Mouse (Mus musculus) thymus, postnatal 36 days (tissue): Measurements from ENCODE around the gene Gcnt7.

Experiments used
- DNase-seq, 2 experiments: peaks; one replicate each; pipeline ENCODE4 v3.0.0; 2022; ENCODE audit warnings: mixed read lengths in 2 of 2

Gcnt7 gene

DNA sequence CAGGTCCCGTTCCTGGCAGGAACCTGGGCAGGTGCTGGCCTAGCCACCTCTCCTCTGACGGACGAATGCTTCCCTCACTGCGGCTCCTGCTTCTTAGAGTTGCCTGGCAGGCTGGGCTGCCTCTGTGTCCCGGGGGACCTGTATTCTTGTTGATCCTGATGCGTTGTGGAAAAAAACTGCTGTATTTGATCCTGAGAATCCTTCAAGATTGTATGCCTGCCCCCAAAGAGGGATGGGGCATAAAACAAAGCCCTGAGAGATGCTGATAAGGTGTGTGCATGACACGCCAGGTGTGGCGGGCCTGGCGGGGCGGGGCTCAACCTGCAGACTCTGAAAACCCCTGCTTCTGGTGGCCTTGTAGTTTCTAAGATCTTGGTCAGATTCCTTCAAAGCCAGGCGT lies at the start of gene Gcnt7:
Gcnt7 (minus strand) TSS at position 101 of the 400 bp plus-strand sequence.
- DNase-seq = no peak

DNA sequence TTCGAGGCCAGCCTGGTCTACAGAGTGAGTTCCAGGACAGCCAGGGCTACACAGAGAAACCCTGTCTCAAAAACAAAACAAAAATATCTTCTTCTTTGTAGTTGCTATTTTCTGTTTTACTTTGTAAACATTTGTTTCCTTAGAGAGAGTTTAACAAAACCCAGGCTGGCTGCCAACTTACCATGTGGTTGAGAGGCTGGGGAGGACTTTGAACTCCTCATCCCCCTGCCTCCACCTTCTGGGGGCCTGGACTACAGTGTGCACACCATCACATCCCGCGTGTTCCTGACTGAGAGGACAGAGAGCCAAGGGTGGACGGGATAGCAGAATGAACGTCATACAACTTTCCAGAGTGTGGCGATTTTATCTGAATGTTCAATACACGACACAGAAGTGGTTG lies 47.7 kb upstream of the Gcnt7 start:
- DNase-seq = no peak

GRCm38 (mm10) chr2:172502168-172502567 lies 43.8 kb upstream of the Gcnt7 start:
- DNase-seq = no peak

DNA sequence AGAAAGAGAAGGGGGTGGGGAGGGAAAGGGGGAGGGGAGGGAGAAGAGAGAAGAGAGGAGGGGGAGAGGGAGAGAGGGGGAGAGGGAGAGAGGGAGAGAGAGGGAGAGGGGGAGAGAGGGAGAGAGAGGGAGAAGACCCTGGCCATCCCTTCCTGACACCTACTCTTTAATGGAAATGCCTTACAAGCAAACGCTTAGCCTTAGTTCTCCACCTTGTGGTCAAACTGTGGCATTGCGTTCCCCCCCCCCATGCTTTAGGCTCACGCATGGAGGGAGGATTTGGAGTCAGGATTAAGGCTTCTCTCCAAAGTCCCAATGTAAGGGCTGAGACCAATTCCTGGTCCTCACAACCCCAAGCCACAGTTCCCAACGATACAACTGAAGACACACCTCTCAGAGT lies 42.9 kb upstream of the Gcnt7 start:
- no peak for DNase-seq

- no peak for DNase-seq
Measured at GRCm38 (mm10) chr2:172500752-172501316, 42.4 kb upstream of the Gcnt7 start.

- no peak for DNase-seq
Measured at GRCm38 (mm10) chr2:172498823-172499222, 40.4 kb upstream of the Gcnt7 start.

- DNase-seq = no peak
Measured at GRCm38 (mm10) chr2:172496736-172497345, 38.4 kb upstream of the Gcnt7 start.

DNA sequence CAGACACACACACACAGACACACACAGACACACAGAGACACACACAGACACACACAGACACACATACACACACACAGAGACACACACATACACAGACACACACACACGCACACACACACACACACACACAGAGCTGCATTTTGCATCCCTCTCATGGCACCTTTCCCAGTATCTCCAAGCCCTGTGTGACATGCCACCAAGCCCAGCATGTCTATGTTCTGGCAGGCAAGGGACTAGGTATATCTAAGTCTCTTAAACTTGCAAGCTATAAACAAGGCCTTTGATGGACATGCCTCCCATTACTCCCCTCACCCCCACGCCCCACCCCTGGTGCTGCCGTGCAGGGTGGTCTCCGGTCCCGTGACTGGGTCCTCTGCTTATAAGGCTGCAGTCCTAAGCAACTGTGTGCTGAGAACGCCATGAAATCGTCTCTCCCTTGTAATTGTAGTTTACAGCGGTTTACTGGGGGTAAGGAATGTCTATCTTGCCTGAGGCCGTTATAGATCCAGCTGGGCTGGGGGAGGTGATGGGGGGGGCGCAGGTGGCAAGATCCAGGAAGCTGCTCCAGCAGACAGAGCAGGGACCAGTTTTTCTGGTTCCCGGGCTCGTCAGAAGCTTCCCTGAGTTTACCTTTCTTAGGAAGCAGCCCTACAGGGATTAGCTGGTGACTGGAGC lies 26.4 kb upstream of the Gcnt7 start:
- no peak for DNase-seq

DNA sequence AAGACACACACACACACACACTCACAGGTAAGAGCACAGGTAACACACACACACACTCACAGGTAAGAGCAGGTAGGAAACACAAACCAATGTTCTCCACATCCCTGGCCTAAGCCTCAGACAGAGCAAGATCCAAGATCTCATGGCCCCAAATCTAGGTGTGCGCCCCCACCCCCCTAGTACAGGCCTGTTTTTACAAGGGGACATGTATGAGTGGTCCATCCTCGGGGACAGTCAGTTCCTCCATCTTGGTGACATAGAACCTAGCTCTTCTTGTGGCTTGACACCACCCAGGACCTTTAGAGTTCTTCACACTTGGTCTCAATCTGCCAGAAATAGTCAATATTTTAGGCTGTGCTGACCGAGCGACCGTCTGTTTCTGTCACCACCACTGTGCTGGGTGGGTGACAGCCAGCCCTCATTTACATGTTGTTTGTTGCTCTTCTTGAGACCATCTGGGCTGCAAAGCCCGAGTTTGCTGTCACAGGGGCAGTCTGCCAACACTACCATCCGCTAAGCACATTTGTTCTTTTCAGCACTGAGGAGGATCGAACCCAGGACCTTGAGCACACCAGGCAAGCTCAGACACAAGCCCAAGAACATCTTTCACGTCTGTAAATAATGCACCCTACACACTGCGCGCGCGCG lies 25.5 kb upstream of the Gcnt7 start:
- no peak for DNase-seq

GRCm38 (mm10) chr2:172481654-172482385 lies 23.4 kb upstream of the Gcnt7 start:
- peak; percentile 45 to 61 for DNase-seq

DNA sequence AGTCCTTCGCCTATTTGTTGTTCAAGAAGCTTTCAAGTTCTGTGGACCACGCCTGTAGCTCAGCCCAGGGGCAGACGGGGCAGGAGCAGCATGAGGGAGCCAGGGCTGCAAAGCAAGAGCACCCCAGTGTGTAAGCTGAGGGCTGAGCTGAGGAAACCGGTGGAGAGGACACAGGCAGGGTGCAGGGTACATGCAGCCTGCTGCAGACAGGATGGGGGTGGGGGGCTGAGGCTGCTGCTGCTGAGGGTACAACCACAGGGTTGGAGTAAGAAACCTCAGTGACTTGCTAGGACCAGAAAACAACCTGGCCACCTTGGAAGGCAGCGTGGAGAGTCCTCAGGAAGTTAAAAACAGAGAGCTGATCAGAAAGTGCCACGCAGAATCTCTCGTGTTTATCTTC lies 21.9 kb upstream of the Gcnt7 start:
- DNase-seq = peak; percentile 38 to 58

- no peak for DNase-seq
Measured at GRCm38 (mm10) chr2:172477860-172478259, 19.5 kb upstream of the Gcnt7 start.

GRCm38 (mm10) chr2:172477350-172477749 lies 19.0 kb upstream of the Gcnt7 start:
- DNase-seq = no peak

- no peak for DNase-seq
Measured at GRCm38 (mm10) chr2:172476707-172477260, 18.4 kb upstream of the Gcnt7 start.

- DNase-seq = peak; percentile 70 to 72
Measured at GRCm38 (mm10) chr2:172474970-172475369, 16.6 kb upstream of the Gcnt7 start.

GRCm38 (mm10) chr2:172473591-172473990 lies 15.2 kb upstream of the Gcnt7 start:
- DNase-seq = no peak

DNA sequence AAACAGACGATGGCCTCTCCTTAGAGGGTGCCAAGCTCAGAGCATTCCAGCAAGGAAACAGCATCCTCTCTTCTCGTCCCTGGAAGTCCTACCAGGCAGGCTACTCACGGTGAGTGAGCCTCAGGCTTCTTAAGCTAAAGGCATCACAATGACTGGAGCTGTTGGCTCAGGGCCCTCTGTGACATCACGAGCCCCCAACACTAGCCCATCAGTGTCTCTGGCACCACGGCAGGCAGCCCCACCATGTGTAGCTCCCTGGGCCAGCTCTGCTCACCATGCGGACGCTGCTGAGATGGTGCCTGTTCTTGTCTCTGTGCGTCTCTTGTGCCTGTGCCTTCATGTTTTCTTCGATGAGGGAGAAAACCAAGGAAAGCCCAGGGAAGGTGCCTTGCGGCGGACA lies 13.9 kb upstream of the Gcnt7 start, which contains the start of gene Fam209:
Fam209 (plus strand) TSS at position 203 of the 400 bp plus-strand sequence.
- no peak for DNase-seq

GRCm38 (mm10) chr2:172468346-172468819 lies 10.0 kb upstream of the Gcnt7 start:
- DNase-seq = no peak

GRCm38 (mm10) chr2:172467206-172467605 lies 8.8 kb upstream of the Gcnt7 start:
- no peak for DNase-seq

DNA sequence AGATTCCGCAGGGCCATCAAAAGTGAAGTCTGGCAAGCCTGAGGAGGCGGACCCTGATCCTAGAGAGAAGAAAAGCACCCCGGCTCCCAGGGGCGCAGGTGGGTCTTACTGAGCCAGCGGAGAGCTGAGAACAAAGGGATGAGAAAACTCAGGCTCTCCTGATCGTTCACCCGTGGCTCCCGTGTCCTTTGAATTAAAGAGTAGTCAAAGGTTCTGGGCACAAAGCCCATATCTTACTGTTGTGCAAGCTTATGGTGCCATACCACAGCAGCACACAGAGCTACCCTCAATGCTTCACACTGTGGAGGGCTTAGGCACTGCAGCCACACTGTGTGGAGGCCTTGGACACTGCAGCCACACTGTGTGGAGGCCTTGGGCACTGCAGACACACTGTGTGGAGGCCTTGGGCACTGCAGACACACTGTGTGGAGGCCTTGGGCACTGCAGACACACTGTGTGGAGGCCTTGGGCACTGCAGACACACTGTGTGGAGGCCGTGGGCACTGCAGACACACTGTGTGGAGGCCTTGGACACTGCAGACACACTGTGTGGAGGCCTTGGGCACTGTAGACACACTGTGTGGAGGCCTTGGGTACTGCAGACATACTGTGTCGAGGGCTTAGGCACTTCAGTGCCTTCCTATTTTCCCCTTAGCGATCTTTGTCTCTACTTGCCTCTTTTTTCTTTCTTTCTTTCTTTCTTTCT lies 8.2 kb upstream of the Gcnt7 start:
- no peak for DNase-seq

- no peak for DNase-seq
Measured at GRCm38 (mm10) chr2:172462813-172463212, 4.4 kb upstream of the Gcnt7 start.

DNA sequence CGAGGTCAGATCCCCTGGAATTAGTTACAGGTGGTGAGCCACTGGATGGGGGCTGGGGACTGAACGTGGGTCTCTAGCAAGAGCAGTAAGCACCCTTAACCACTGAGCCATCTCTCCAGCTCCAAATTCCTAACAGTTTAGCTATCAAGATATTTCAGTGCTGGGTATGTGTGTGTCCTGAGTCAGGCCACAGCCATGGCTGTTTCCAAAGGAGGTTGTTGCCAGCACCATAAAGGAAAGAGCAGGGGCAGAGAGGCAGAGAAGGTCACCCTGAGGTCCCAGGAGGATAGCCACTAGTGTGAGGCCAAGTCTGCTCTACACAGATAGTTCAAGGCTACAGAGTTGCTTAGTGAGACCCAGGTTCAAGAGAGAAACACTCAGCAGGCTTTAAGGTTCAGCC lies 2.3 kb upstream of the Gcnt7 start:
- DNase-seq = no peak
